Mouse (Mus musculus): ENCODE data around the gene Tax1bp3.

Tax1bp3 gene

DNA sequence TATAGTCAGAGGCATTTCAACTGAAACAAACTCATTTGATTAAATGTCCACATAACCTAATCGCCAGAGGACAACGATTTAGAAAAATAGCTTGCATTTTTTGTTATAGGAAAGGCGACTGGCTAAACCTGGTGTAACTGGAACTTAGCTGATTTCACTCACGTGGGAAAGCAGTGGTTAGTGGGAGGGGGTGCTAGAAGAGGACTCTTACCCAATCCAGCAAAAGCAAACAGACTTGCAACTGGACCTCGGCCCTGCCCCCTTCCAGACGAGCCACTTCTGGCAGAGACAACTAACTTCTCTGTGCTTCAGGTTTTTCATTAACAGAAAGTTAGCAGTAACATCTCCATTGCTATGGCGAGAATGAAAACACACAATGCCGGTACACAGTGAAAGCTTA, 1.3 kb upstream of the Tax1bp3 start:
- no peak for DNase-seq (ENCODE audit: low spot score in 2 of 2)

DNA sequence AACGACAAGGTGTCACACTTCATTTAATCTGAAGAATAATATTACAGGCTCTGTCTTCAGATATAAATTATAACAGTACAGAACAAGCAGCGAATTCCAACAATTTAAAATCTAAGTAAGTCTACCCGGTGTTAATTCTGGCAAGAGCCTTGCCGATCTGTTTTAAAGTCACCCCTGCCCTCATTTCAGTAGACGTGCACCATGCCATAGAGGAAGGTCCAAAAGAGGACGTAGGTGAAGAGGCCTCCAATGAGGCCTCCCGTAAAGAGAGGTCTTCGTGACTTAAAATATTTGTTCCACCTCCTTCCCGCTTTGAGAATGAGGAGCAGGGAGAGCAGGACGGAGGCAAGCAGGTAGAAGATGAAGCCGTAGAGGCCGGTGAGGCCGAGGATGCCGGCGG, 697 bp upstream of the Tax1bp3 start:
- no peak for DNase-seq (ENCODE audit: low spot score in 2 of 2)

GRCm38 (mm10) chr11:73177509-73177875, 609 bp downstream of the Tax1bp3 start:
- DNase-seq (ENCODE audit: low spot score in 2 of 2): peak; percentile 30 to 43

- no peak for DNase-seq (ENCODE audit: low spot score in 2 of 2)
Observed at GRCm38 (mm10) chr11:73177895-73178294, 1.0 kb downstream of the Tax1bp3 start.

DNA sequence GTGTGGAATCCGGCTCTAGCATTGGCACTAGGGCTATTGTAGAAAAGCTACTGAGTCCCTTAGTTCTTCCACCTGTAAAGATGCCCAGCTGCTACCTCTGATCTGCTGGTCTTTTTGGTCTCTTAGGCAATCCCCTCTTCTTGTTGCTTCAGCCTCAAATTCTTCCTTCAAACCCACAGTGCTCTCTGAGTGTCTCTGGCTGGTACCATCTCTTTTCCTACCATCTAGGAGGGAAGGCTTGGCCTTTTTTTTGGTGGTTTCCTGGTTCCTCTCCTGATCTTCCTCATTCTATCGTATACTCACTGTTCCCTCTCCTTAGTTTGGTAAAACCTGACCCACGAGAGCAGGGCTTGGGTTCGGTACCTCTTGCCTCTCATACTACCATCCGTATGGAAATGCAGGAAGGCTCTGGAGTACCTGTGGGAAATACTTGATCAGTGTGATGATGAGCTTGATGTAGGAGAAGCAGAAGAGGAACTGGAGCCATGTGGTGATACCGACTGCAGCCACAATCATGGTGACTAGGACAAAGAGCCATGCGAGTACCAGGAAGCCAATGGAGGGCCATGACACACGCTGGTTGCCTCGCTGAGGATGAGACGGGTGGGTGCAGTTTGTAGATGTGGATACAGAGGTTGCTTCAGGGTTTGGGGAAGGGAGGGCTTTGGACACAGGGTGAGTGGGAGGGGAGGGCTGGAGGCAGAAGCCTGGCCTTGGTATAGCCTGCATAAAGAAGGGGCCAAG, 9.2 kb downstream of the Tax1bp3 start:
- no peak for DNase-seq (ENCODE audit: low spot score in 2 of 2)

DNA sequence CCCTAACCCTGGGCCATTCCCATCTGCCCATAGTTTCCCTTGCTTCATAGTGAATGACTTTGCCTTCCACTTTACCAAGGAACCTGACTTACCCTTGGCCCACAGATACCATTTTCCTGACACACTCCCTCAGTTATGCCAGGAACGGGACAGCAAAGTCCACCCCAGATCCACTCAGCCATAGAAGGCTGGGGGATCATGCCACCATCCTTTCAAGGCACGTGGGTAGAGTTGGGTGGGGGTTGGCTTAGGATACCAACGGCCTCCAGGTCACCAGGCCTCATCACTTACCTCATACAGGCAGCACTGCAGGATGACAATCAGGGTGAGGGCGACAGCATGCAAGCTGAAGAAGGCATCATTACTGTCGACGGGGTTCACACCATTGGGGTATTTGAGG, 10.3 kb downstream of the Tax1bp3 start:
- DNase-seq (ENCODE audit: low spot score in 2 of 2): no peak

DNA sequence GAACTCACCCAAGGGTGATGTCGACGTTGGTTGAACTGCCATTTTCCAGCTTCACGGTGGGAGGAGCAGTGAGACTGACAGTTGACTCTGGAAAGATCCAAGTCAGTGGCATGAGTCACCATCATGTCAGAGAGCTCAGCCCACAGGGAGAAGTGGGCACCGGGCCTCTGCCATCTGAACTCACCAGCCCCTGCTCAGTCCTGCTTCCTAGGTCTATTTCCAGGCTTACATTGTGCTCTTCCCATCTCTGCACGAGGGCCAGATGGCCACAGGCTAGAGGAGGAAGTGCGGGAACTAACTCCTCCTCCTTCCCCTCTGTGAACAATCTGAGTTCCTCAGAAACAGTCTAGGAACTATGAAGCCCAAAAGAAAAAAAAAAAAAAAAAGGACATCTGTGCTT, 16.2 kb downstream of the Tax1bp3 start:
- no peak for DNase-seq (ENCODE audit: low spot score in 2 of 2)

- no peak for DNase-seq (ENCODE audit: low spot score in 2 of 2)
Observed at GRCm38 (mm10) chr11:73194444-73194843, 17.6 kb downstream of the Tax1bp3 start.

GRCm38 (mm10) chr11:73198190-73198589, 21.3 kb downstream of the Tax1bp3 start:
- no peak for DNase-seq (ENCODE audit: low spot score in 2 of 2)

- DNase-seq (ENCODE audit: low spot score in 2 of 2): peak; percentile 84 to 86
Observed at GRCm38 (mm10) chr11:73198603-73199229, 21.8 kb downstream of the Tax1bp3 start, which contains the start of gene Ctns. TSS of gene Ctns (minus strand) at chr11:73199042.

DNA sequence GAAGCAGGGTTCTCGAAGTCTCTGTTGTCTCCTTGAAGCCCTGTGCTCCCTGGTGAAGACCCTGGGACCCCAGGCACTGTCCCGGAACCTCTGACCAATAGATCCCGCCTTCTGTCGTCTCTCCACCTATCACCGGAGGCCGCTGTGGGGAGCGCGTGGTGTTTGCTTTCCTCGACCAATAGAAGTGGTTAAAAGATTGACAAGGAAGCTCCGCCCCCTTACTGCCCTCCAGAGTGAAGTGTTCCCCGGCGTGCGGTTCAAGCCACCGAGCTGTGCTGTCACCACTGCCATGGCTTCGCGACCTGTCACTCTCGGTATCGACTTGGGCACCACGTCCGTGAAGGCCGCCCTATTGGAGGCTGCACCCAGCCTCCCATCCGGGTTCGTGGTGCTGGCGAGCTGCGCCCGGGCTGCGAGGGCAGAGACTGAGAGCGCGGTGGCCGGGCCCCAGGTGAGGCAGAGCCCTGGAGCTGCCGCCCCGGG, 22.4 kb downstream of the Tax1bp3 start, which contains the start of gene Shpk:
Shpk (plus strand) TSS at position 231 of the 483 bp plus-strand sequence.
- peak; percentile 93 to 96 for DNase-seq (ENCODE audit: low spot score in 2 of 2)

DNA sequence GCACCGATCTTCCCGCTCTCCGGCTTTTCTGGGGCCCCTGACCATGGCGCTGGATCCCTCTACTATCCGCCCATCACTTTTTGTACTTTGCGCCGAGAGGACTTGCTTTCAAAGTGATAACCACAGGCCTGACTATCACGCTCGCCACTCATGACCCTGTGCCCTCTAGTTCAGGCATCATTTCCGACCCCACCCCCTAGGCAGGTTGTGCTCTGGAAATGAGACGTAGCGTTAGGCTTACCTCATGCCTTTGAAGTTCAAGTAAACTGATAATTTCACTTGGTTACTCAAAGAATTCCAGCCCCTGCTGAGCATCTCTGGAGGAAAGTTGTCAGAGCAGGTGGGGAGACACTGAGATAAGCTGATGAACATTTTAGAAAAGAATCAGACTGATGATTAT, 23.0 kb downstream of the Tax1bp3 start:
- DNase-seq (ENCODE audit: low spot score in 2 of 2): peak; percentile 30 to 45

GRCm38 (mm10) chr11:73201021-73201420, 24.1 kb downstream of the Tax1bp3 start:
- no peak for DNase-seq (ENCODE audit: low spot score in 2 of 2)

GRCm38 (mm10) chr11:73201597-73201996, 24.7 kb downstream of the Tax1bp3 start:
- no peak for DNase-seq (ENCODE audit: low spot score in 2 of 2)

- no peak for DNase-seq (ENCODE audit: low spot score in 2 of 2)
Observed at GRCm38 (mm10) chr11:73203895-73204294, 27.0 kb downstream of the Tax1bp3 start.

DNA sequence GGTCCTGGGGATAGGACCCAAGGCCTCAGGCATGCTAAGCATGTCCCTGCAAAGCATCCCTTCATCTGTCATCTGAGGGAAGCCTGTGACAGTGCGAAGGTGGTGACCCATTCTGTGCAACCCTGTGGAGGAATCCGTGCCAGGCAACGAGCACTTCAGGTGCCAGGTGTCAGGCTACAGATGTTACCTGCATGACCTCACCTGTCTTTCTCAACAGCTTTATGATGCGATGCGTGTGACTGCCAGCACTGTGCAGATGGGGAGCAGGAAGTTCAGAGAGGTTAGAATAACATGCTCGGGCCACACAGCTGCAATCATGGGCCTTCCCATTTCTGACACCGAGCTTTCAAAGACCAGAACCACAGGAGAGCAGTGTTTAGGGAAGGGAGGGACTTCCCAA, 28.3 kb downstream of the Tax1bp3 start:
- DNase-seq (ENCODE audit: low spot score in 2 of 2): no peak

- no peak for DNase-seq (ENCODE audit: low spot score in 2 of 2)
Observed at GRCm38 (mm10) chr11:73207621-73208020, 30.7 kb downstream of the Tax1bp3 start.

DNA sequence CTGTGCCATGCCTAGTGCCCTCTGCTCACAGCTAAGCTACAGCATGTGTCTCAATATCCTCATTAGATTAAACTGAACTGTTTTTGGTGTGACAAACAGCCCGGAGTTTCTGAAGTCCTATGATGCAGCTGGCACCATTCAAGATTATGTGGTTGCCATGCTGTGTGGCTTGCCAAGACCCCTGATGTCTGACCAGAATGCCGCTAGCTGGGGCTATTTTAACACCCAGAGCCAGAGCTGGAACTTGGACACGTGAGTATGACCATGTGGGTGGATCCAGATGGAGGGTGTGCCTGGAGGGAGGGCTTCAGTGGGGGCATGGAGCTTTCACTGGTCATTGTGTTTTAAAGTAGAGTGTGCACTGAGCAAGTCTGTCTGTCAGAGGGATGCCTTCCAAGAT, 37.1 kb downstream of the Tax1bp3 start:
- no peak for DNase-seq (ENCODE audit: low spot score in 2 of 2)

GRCm38 (mm10) chr11:73219671-73220070, 42.8 kb downstream of the Tax1bp3 start:
- DNase-seq (ENCODE audit: low spot score in 2 of 2): no peak

DNA sequence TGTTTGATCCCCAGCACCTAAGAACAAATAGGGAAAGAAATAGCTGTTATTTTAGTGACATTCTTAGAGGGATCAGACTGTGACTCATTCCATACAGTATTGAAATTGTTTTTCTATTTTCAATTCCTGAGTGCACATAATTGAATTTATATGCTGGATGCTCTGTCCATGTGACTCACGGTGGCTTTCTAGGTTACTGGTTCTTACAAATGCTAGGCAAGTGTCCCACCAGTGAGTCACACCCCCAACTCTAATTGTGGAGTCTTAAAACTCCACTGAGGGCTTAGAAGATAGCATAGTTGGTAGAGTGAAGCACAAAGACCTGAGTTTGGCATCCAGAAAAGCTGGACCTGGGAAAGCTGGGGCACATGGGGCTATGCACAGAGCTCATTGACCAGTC, 43.8 kb downstream of the Tax1bp3 start:
- DNase-seq (ENCODE audit: low spot score in 2 of 2): no peak

DNA sequence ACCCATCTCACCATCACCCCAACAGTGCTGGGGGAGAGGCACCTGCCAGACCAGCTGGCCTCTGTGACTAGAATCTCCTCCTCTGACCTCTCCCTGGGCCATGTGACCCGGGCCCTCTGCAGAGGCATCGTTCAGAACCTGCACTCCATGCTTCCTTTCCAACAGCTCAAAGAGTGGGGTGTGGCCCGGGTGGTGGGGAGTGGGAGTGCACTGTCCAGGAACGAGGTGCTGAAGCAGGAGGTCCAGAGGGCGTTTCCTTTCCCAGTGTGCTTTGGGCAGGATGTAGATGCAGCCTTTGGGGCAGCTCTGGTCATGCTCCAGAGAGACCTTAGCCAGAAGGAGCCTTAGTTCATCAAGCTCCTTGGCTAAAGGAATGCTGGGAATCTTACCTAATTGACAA, 46.0 kb downstream of the Tax1bp3 start:
- DNase-seq (ENCODE audit: low spot score in 2 of 2): no peak

GRCm38 (mm10) chr11:73223966-73224365, 47.1 kb downstream of the Tax1bp3 start:
- peak in 1 of 2 experiments; percentile 7 for DNase-seq (ENCODE audit: low spot score in 2 of 2)

DNA sequence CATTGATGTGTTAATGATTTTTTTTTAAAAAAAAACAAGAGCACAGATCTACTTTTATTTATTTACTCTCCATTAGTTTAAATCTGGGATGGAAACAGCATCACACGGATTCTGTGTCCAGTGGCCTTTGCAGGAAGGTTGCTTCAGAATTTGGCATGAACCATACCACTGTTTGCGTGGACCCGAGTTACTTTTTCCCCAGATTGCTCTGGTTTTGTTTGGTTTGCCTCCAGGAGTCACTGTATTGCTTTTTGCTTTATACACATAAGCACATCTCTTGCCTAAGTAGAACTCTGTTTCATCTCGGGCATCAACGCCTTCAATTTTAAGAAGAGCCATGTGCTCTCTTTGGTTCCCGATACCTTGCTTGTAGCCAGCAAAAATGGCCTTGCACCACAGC, 49.0 kb downstream of the Tax1bp3 start:
- no peak for DNase-seq (ENCODE audit: low spot score in 2 of 2)
